Mouse (Mus musculus) liver, embryonic 13.5 days (tissue): ENCODE data around the gene Hmgb4. TPM values are rescaled to one million over a fixed set of nuclear protein-coding genes. Genes with fewer than 3 reads are reported as not detected.

Experiments used
- ATAC-seq: fragments of 200-750 bp; cut with Nextera tagmentation; 2 replicates; pipeline ENCODE4 v1.8.0; 2017; ENCODE audit warnings: low read depth, mild to moderate bottlenecking, moderate number of reproducible peaks, moderate library complexity
- DNase-seq: peaks from one replicate; pipeline ENCODE4 v3.0.0; 2022
- H3K27ac ChIP-seq: fragments of 300-500 bp; sonication (generic); 2 replicates; pipeline ENCODE4 v1.5.1; 2015; ENCODE audit warnings: moderate library complexity, mild to moderate bottlenecking, inconsistent platforms
- H3K27me3 ChIP-seq: fragments of 300-500 bp; sonication (generic); 2 replicates; pipeline ENCODE4 v1.6.1; 2015; ENCODE audit warnings: mild to moderate bottlenecking, inconsistent platforms
- H3K36me3 ChIP-seq: fragments of 300-500 bp; sonication (generic); 2 replicates; pipeline ENCODE4 v1.6.1; 2015; ENCODE audit warnings: mild to moderate bottlenecking, inconsistent platforms
- H3K4me1 ChIP-seq: fragments of 300-500 bp; sonication (generic); replicated peaks from 2 replicates; pipeline ENCODE4 v1.6.1; 2015; ENCODE audit warnings: inconsistent platforms
- H3K4me2 ChIP-seq: fragments of 300-500 bp; sonication (generic); 2 replicates; pipeline ENCODE4 v1.6.1; 2015; ENCODE audit warnings: inconsistent platforms, mild to moderate bottlenecking, moderate library complexity
- H3K4me3 ChIP-seq: fragments of 300-500 bp; sonication (generic); replicated peaks from 2 replicates; pipeline ENCODE4 v1.5.1; 2015; ENCODE audit warnings: mild to moderate bottlenecking, inconsistent platforms
- H3K9ac ChIP-seq: fragments of 300-500 bp; sonication (generic); 2 replicates; pipeline ENCODE4 v1.6.1; 2015; ENCODE audit warnings: mild to moderate bottlenecking, inconsistent platforms
- H3K9me3 ChIP-seq: fragments of 300-500 bp; sonication (generic); replicated peaks from 2 replicates; pipeline ENCODE4 v1.6.1; 2016; ENCODE audit warnings: inconsistent platforms
- WGBS: fragments of 180-500 bp; shearing (Covaris S2); methylation state at CpG from one replicate; pipeline ENCODE4 v1.1.7; 2015; ENCODE audit not compliant: insufficient replicate concordance; 5-methylcytosine and 5-hydroxymethylcytosine counted together
- polyA plus RNA-seq: library from polyadenylated mRNA; unstranded; fragments of >200 nt; fragmentation: Nextera tagmentation; extraction: Ambion mirVana; gene quantifications from 2 replicates; pipeline ENCODE4 v1.2.1, GENCODE M21; 2015

The Hmgb4 gene
- not detected in 2 replicates for polyA plus RNA-seq

DNA sequence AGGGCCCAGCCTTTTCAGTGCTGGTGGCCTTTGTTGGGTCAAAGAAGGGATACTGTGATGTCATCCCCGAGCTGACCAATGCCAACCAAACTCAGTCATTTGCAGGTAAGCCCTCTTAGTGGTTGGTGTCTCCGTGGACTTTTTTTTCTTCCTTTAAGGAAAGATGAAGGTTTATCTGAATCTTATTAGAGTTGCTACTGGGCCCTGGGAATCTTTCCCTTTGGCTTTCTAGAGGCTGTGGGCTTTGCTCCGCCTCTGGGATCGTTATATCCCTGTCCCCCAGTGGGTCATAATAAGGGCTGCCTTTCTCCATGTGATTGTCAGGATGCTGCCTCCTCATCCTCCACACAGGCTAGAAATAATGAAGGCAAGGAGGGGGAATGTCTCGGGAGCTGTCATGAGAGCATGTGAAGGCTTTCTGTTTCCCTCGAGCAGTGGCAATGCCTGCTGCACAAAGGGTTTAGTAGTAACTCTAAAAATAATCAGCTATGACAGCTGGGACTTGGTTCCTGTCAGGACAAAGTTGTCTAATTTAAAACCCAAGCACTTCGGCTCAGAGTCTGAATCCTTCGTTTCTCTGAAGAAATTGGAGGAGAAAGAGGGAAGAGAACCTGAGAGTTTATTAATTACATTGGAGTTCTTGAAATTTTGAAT is at the start of gene Hmgb4:
TSS of gene Hmgb4 (minus strand) at position 51 of the 654 bp plus-strand sequence.
- ATAC-seq = no peak
- no peak within 1 kb of the TSS for H3K9ac ChIP-seq
- H3K9me3 ChIP-seq = peaks cover 20% of the 10 kb centered on the region; the same call in 1 of the 2 replicates
- no peak for DNase-seq
- no peaks in the 10 kb centered on the region for H3K36me3 ChIP-seq
- no peak within 1 kb of the TSS for H3K4me2 ChIP-seq
- H3K4me1 ChIP-seq = no peaks in the 10 kb centered on the region
- H3K4me3 ChIP-seq = no peak within 1 kb of the TSS
- H3K27me3 ChIP-seq = no peaks in the 10 kb centered on the region
- no peak within 1 kb of the TSS for H3K27ac ChIP-seq
- WGBS = 60% methylated on average over 8 of the region's 8 CpGs

GRCm38 (mm10) chr4:128306011-128306410 is 45.3 kb upstream of the Hmgb4 start:
- H3K9ac ChIP-seq = no peak overlapping the region
- H3K27me3 ChIP-seq = no peaks in the 10 kb centered on the region
- no peak overlapping the region for H3K27ac ChIP-seq
- no peak overlapping the region for H3K4me2 ChIP-seq
- H3K4me3 ChIP-seq = no peak overlapping the region
- 0 out of 2 replicates have a peak, but pooled peaks cover 11% of the 10 kb centered on the region for H3K9me3 ChIP-seq
- no peak for ATAC-seq
- WGBS = 66% methylated on average over 8 of the region's 8 CpGs
- DNase-seq = no peak
- H3K36me3 ChIP-seq = no peaks in the 10 kb centered on the region
- H3K4me1 ChIP-seq = no peaks in the 10 kb centered on the region

GRCm38 (mm10) chr4:128304049-128304448 is 43.3 kb upstream of the Hmgb4 start:
- no peaks in the 10 kb centered on the region for H3K4me1 ChIP-seq
- H3K27me3 ChIP-seq = no peaks in the 10 kb centered on the region
- ATAC-seq = no peak
- 0 out of 2 replicates have a peak, but pooled peaks cover 11% of the 10 kb centered on the region for H3K9me3 ChIP-seq
- H3K9ac ChIP-seq = no peak overlapping the region
- DNase-seq = no peak
- no peak overlapping the region for H3K27ac ChIP-seq
- H3K4me2 ChIP-seq = no peak overlapping the region
- no peak overlapping the region for H3K4me3 ChIP-seq
- WGBS = 58% methylated on average over 8 of the region's 8 CpGs
- H3K36me3 ChIP-seq = no peaks in the 10 kb centered on the region

- H3K27me3 ChIP-seq = no peaks in the 10 kb centered on the region
- H3K27ac ChIP-seq = no peak overlapping the region
- H3K36me3 ChIP-seq = no peaks in the 10 kb centered on the region
- WGBS = 65% methylated on average over 7 of the region's 7 CpGs
- H3K4me1 ChIP-seq = no peaks in the 10 kb centered on the region
- no peak overlapping the region for H3K4me3 ChIP-seq
- H3K9me3 ChIP-seq = peaks cover 25% of the 10 kb centered on the region; the same call in 1 of the 2 replicates
- ATAC-seq (no peak), DNase-seq (no peak)
- H3K4me2 ChIP-seq = no peak overlapping the region
- no peak overlapping the region for H3K9ac ChIP-seq
Observed at GRCm38 (mm10) chr4:128288095-128288494, 27.3 kb upstream of the Hmgb4 start.

GRCm38 (mm10) chr4:128285009-128285408 is 24.3 kb upstream of the Hmgb4 start:
- Histone ChIP-seq H3K4me1 (no peaks in the 10 kb centered on the region), H3K9me3 (peaks cover 18% of the 10 kb centered on the region; the same call in 1 of the 2 replicates), H3K4me3 (no peak overlapping the region), H3K27ac (no peak overlapping the region), H3K36me3 (no peaks in the 10 kb centered on the region), H3K4me2 (no peak overlapping the region), H3K27me3 (no peaks in the 10 kb centered on the region), H3K9ac (no peak overlapping the region)
- DNase-seq (no peak), ATAC-seq (no peak)
- WGBS = 37% methylated on average over 1 of the region's 1 CpGs

DNA sequence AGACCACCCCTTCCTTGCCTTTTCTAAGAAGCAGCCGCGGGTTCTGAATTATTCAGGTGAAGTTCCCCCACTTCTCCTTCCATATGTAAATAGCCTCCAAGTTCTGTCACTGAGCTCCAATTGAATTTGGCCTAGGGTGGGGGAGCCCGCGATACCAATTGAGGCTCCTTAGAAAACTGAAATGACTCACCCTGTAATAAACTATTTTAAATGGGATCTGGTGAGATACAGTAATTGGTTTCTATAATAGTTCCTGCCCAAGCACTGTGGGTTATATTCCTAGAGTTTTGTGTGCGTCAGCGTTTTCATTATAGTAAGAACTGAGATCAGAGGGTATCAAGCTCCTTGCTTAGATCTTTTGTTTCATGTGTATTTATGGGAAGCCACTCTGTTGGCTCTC is 14.8 kb upstream of the Hmgb4 start:
- H3K9ac ChIP-seq = no peak overlapping the region
- no peak overlapping the region for H3K4me3 ChIP-seq
- no peaks in the 10 kb centered on the region for H3K9me3 ChIP-seq
- no peaks in the 10 kb centered on the region for H3K27me3 ChIP-seq
- H3K4me1 ChIP-seq = no peaks in the 10 kb centered on the region
- H3K4me2 ChIP-seq = no peak overlapping the region
- DNase-seq = no peak
- no peak for ATAC-seq
- 72% methylated on average over 6 of the region's 6 CpGs for WGBS
- no peaks in the 10 kb centered on the region for H3K36me3 ChIP-seq
- no peak overlapping the region for H3K27ac ChIP-seq

- DNase-seq = no peak
- H3K27me3 ChIP-seq = no peaks in the 10 kb centered on the region
- no peak overlapping the region for H3K9ac ChIP-seq
- no peaks in the 10 kb centered on the region for H3K36me3 ChIP-seq
- H3K4me2 ChIP-seq = no peak overlapping the region
- H3K27ac ChIP-seq = no peak overlapping the region
- H3K4me3 ChIP-seq = no peak overlapping the region
- ATAC-seq = no peak
- WGBS = 63% methylated on average over 5 of the region's 5 CpGs
- no peaks in the 10 kb centered on the region for H3K4me1 ChIP-seq
- peaks cover 2% of the 10 kb centered on the region; the same call in 1 of the 2 replicates for H3K9me3 ChIP-seq
Observed at GRCm38 (mm10) chr4:128275116-128275515, 14.4 kb upstream of the Hmgb4 start.

- no peak overlapping the region for H3K27ac ChIP-seq
- no peak overlapping the region for H3K4me2 ChIP-seq
- no peak for DNase-seq
- no peak overlapping the region for H3K4me3 ChIP-seq
- no peak overlapping the region for H3K9ac ChIP-seq
- no peaks in the 10 kb centered on the region for H3K36me3 ChIP-seq
- H3K4me1 ChIP-seq = no peaks in the 10 kb centered on the region
- H3K9me3 ChIP-seq = peaks cover 6% of the 10 kb centered on the region; the same call in 1 of the 2 replicates
- no peaks in the 10 kb centered on the region for H3K27me3 ChIP-seq
- no peak for ATAC-seq
- WGBS = 59% methylated on average over 11 of the region's 11 CpGs
Observed at GRCm38 (mm10) chr4:128273146-128273545, 12.4 kb upstream of the Hmgb4 start.

DNA sequence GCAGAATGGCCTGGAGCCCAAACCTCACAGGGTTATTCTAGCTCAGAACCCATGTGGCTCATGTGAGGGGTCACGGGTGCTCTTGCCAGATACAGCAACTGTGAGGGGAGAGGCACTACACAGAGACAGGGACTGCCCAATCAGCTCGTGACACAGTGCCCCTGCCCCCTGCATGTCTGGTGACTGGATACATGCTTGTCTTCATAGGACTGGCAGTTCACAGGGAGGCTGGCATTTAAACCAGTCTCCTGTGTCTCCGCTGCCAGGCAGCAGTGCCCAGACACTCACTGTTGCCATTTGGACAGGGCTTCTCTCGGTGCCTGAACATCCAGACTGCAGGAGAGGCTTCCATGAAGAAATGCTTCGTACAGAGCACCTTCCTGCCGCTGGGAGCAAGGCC is 11.7 kb upstream of the Hmgb4 start:
- H3K4me3 ChIP-seq = no peak overlapping the region
- WGBS = 51% methylated on average over 6 of the region's 6 CpGs
- ATAC-seq = no peak
- no peaks in the 10 kb centered on the region for H3K4me1 ChIP-seq
- no peak overlapping the region for H3K27ac ChIP-seq
- no peak for DNase-seq
- H3K27me3 ChIP-seq = no peaks in the 10 kb centered on the region
- H3K36me3 ChIP-seq = no peaks in the 10 kb centered on the region
- no peak overlapping the region for H3K9ac ChIP-seq
- H3K9me3 ChIP-seq = peaks cover 6% of the 10 kb centered on the region; the same call in 1 of the 2 replicates
- no peak overlapping the region for H3K4me2 ChIP-seq

DNA sequence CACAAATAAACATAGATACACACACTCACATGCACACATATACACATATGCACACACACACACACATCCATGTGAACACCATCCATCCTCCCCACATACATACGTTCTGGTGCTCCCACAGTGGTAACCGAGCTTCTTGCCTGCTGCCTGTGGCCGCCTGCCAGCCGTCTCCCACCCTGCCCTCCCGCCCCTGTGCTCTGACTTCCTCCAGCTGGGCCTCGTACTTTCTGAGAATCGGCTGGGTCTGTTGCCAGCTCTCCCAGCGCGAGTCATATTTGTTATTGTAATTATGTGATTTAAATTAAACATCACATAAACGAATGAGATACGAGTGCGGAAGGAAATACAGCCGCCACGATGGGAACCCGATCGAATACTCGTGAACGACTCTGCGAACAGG is 10.2 kb upstream of the Hmgb4 start:
- 73% methylated on average over 19 of the region's 19 CpGs for WGBS
- no peak for DNase-seq
- H3K27ac ChIP-seq = no peak overlapping the region
- no peaks in the 10 kb centered on the region for H3K27me3 ChIP-seq
- H3K9me3 ChIP-seq = peaks cover 10% of the 10 kb centered on the region; the same call in 1 of the 2 replicates
- no peak for ATAC-seq
- no peaks in the 10 kb centered on the region for H3K4me1 ChIP-seq
- H3K4me2 ChIP-seq = no peak overlapping the region
- H3K4me3 ChIP-seq = no peak overlapping the region
- H3K36me3 ChIP-seq = no peaks in the 10 kb centered on the region
- H3K9ac ChIP-seq = no peak overlapping the region

GRCm38 (mm10) chr4:128270177-128270576 is 9.4 kb upstream of the Hmgb4 start:
- H3K4me3 ChIP-seq = no peak overlapping the region
- peaks cover 15% of the 10 kb centered on the region; the same call in 1 of the 2 replicates for H3K9me3 ChIP-seq
- DNase-seq = no peak
- no peaks in the 10 kb centered on the region for H3K36me3 ChIP-seq
- H3K9ac ChIP-seq = no peak overlapping the region
- no peak overlapping the region for H3K4me2 ChIP-seq
- no peak overlapping the region for H3K27ac ChIP-seq
- no peaks in the 10 kb centered on the region for H3K4me1 ChIP-seq
- 65% methylated on average over 10 of the region's 10 CpGs for WGBS
- H3K27me3 ChIP-seq = no peaks in the 10 kb centered on the region
- no peak for ATAC-seq

- Histone ChIP-seq H3K4me3 (no peak overlapping the region), H3K9ac (no peak overlapping the region), H3K27me3 (no peaks in the 10 kb centered on the region), H3K27ac (no peak overlapping the region), H3K9me3 (peaks cover 23% of the 10 kb centered on the region; the same call in 1 of the 2 replicates), H3K4me2 (no peak overlapping the region), H3K4me1 (no peaks in the 10 kb centered on the region), H3K36me3 (no peaks in the 10 kb centered on the region)
- 63% methylated on average over 9 of the region's 9 CpGs for whole genome bisulfite sequencing
- DNase-seq (no peak), ATAC-seq (no peak)
Observed at GRCm38 (mm10) chr4:128269261-128269875, 8.6 kb upstream of the Hmgb4 start.
